Mouse (Mus musculus) embryonic facial prominence, embryonic 13.5 days (tissue): ENCODE results near the gene Smarcd2. TPM values are rescaled to one million over a fixed set of nuclear protein-coding genes. Genes with fewer than 3 reads are reported as not detected.
A peak's percentile ranks its signal among the peaks of the same experiment; 100 is the strongest.

Source experiments
- ATAC-seq: fragments of 200-750 bp; cut with Nextera tagmentation; 2 replicates; pipeline ENCODE4 v1.8.0; 2017; ENCODE audit warnings: low read depth; ENCODE audit not compliant: insufficient number of reproducible peaks, insufficient read depth, low FRiP score, low TSS enrichment
- H3K27ac ChIP-seq: fragments of 300-500 bp; sonication (generic); 2 replicates; pipeline ENCODE4 v1.5.1; 2015; ENCODE audit warnings: moderate library complexity, mild to moderate bottlenecking, inconsistent platforms
- H3K27me3 ChIP-seq: fragments of 300-500 bp; sonication (generic); 2 replicates; pipeline ENCODE4 v1.6.1; 2015; ENCODE audit warnings: mild to moderate bottlenecking, inconsistent platforms
- H3K36me3 ChIP-seq: fragments of 300-500 bp; sonication (generic); 2 replicates; pipeline ENCODE4 v1.6.1; 2015; ENCODE audit warnings: mild to moderate bottlenecking, inconsistent platforms
- H3K4me1 ChIP-seq: fragments of 300-500 bp; sonication (generic); 2 replicates; pipeline ENCODE4 v1.6.1; 2015; ENCODE audit warnings: inconsistent platforms
- H3K4me2 ChIP-seq: fragments of 300-500 bp; sonication (generic); 2 replicates; pipeline ENCODE4 v1.6.1; 2015; ENCODE audit warnings: moderate library complexity, mild to moderate bottlenecking, inconsistent platforms
- H3K4me3 ChIP-seq: fragments of 300-500 bp; sonication (generic); 2 replicates; pipeline ENCODE4 v1.5.1; 2015; ENCODE audit warnings: mild to moderate bottlenecking, inconsistent platforms
- H3K9ac ChIP-seq: fragments of 300-500 bp; sonication (generic); 2 replicates; pipeline ENCODE4 v1.6.1; 2015; ENCODE audit warnings: mild to moderate bottlenecking, inconsistent platforms
- H3K9me3 ChIP-seq: fragments of 300-500 bp; sonication (generic); 2 replicates; pipeline ENCODE4 v1.6.1; 2016; ENCODE audit warnings: inconsistent platforms
- WGBS: fragments of 180-500 bp; shearing (Covaris S2); methylation state at CpG from one replicate; pipeline ENCODE4 v1.1.7; 2015; ENCODE audit warnings: mixed read lengths; 5-methylcytosine and 5-hydroxymethylcytosine counted together
- polyA plus RNA-seq: library from polyadenylated mRNA; unstranded; fragments of >200 nt; fragmentation: Nextera tagmentation; extraction: Ambion mirVana; gene quantifications from 2 replicates; pipeline ENCODE4 v1.2.1, GENCODE M21; 2015

Smarcd2 gene
- polyA plus RNA-seq, 1 experiment from 2014 or later, result 75.7 TPM

- Histone ChIP-seq H3K27me3 (no peaks in the 10 kb centered on the region), H3K9ac (no peak overlapping the region), H3K27ac (peak overlapping the region; percentile 87), H3K4me1 (peaks cover 40% of the 10 kb centered on the region), H3K9me3 (no peaks in the 10 kb centered on the region), H3K4me2 (peak overlapping the region; percentile 20; the same call in 1 of the 2 replicates), H3K4me3 (no peak overlapping the region), H3K36me3 (no peaks in the 10 kb centered on the region)
- 54% methylated on average over 7 of the region's 7 CpGs for WGBS
- no peak for ATAC-seq
Measured at GRCm38 (mm10) chr11:106274971-106275411, 2.2 kb upstream of the Smarcd2 start.

- Histone ChIP-seq H3K4me2 (no peak overlapping the region), H3K4me1 (peaks cover 44% of the 10 kb centered on the region), H3K9me3 (no peaks in the 10 kb centered on the region), H3K27me3 (no peaks in the 10 kb centered on the region), H3K27ac (peak overlapping the region; percentile 87), H3K36me3 (no peaks in the 10 kb centered on the region), H3K9ac (no peak overlapping the region), H3K4me3 (no peak overlapping the region)
- ATAC-seq, result no peak
- WGBS, result 70% methylated on average over 1 of the region's 1 CpGs
Measured at GRCm38 (mm10) chr11:106274374-106274773, 1.6 kb upstream of the Smarcd2 start.

- no peak overlapping the region for H3K9ac ChIP-seq
- H3K4me2 ChIP-seq, result peak overlapping the region; percentile 91
- peak overlapping the region; percentile 87; the same call in 1 of the 2 replicates for H3K27ac ChIP-seq
- H3K4me1 ChIP-seq, result peaks cover 49% of the 10 kb centered on the region
- ATAC-seq, result no peak
- no peaks in the 10 kb centered on the region for H3K36me3 ChIP-seq
- H3K4me3 ChIP-seq, result no peak overlapping the region
- no peaks in the 10 kb centered on the region for H3K27me3 ChIP-seq
- WGBS, result 91% methylated on average over 6 of the region's 6 CpGs
- no peaks in the 10 kb centered on the region for H3K9me3 ChIP-seq
Measured at GRCm38 (mm10) chr11:106273811-106274210, 1.0 kb upstream of the Smarcd2 start.

- H3K9me3 ChIP-seq, result no peaks in the 10 kb centered on the region
- WGBS, result 12% methylated on average over 16 of the region's 16 CpGs
- H3K4me3 ChIP-seq, result peak overlapping the region; percentile 99
- H3K27me3 ChIP-seq, result no peaks in the 10 kb centered on the region
- ATAC-seq, result no peak
- no peaks in the 10 kb centered on the region for H3K36me3 ChIP-seq
- peaks cover 54% of the 10 kb centered on the region for H3K4me1 ChIP-seq
- peak overlapping the region; percentile 87 for H3K27ac ChIP-seq
- H3K9ac ChIP-seq, result peak overlapping the region; percentile 99
- H3K4me2 ChIP-seq, result peak overlapping the region; percentile 91
Measured at GRCm38 (mm10) chr11:106273311-106273684, 526 bp upstream of the Smarcd2 start.

- H3K36me3 ChIP-seq, result peaks cover 9% of the 10 kb centered on the region
- H3K4me3 ChIP-seq, result peak overlapping the region; percentile 99
- H3K9ac ChIP-seq, result peak overlapping the region; percentile 99
- H3K4me1 ChIP-seq, result peaks cover 66% of the 10 kb centered on the region
- under 1% methylated on average over 41 of the region's 41 CpGs for WGBS
- H3K27me3 ChIP-seq, result no peaks in the 10 kb centered on the region
- H3K9me3 ChIP-seq, result no peaks in the 10 kb centered on the region
- H3K27ac ChIP-seq, result peak overlapping the region; percentile 97
- ATAC-seq, result peak; percentile 16; the same call in 1 of the 2 replicates
- peak overlapping the region; percentile 91 for H3K4me2 ChIP-seq
Measured at GRCm38 (mm10) chr11:106271794-106272643, 753 bp downstream of the Smarcd2 start.

GRCm38 (mm10) chr11:106271131-106271793 lies 1.5 kb downstream of the Smarcd2 start:
- ATAC-seq, result no peak
- H3K27me3 ChIP-seq, result no peaks in the 10 kb centered on the region
- H3K9me3 ChIP-seq, result no peaks in the 10 kb centered on the region
- H3K4me1 ChIP-seq, result peaks cover 61% of the 10 kb centered on the region
- H3K4me3 ChIP-seq, result peak overlapping the region; percentile 99
- peak overlapping the region; percentile 97 for H3K27ac ChIP-seq
- peak overlapping the region; percentile 91 for H3K4me2 ChIP-seq
- WGBS, result 27% methylated on average over 5 of the region's 5 CpGs
- H3K36me3 ChIP-seq, result peaks cover 16% of the 10 kb centered on the region
- peak overlapping the region; percentile 99 for H3K9ac ChIP-seq

- H3K4me1 ChIP-seq, result peaks cover 47% of the 10 kb centered on the region
- no peaks in the 10 kb centered on the region for H3K27me3 ChIP-seq
- peak overlapping the region; percentile 78 for H3K27ac ChIP-seq
- H3K9me3 ChIP-seq, result no peaks in the 10 kb centered on the region
- peak overlapping the region; percentile 57 for H3K9ac ChIP-seq
- peak overlapping the region; percentile 44 for H3K4me2 ChIP-seq
- 0 out of 2 replicates have a peak, but pooled peaks have one; percentile 9 for ATAC-seq
- 42% methylated on average over 3 of the region's 3 CpGs for WGBS
- peak overlapping the region; percentile 9; the same call in 1 of the 2 replicates for H3K4me3 ChIP-seq
- H3K36me3 ChIP-seq, result peaks cover 39% of the 10 kb centered on the region
Measured at GRCm38 (mm10) chr11:106269060-106269431, 3.7 kb downstream of the Smarcd2 start.

- H3K4me2 ChIP-seq, result peak overlapping the region; percentile 44
- peaks cover 44% of the 10 kb centered on the region for H3K4me1 ChIP-seq
- H3K9ac ChIP-seq, result peak overlapping the region; percentile 57
- H3K27ac ChIP-seq, result peak overlapping the region; percentile 78
- peaks cover 44% of the 10 kb centered on the region for H3K36me3 ChIP-seq
- 33% methylated on average over 8 of the region's 8 CpGs for WGBS
- H3K4me3 ChIP-seq, result peak overlapping the region; percentile 9; the same call in 1 of the 2 replicates
- no peaks in the 10 kb centered on the region for H3K27me3 ChIP-seq
- H3K9me3 ChIP-seq, result no peaks in the 10 kb centered on the region
- ATAC-seq, result no peak
Measured at GRCm38 (mm10) chr11:106268326-106269059, 4.3 kb downstream of the Smarcd2 start.

GRCm38 (mm10) chr11:106267871-106268270 lies 4.9 kb downstream of the Smarcd2 start:
- WGBS, result 71% methylated on average over 5 of the region's 5 CpGs
- Histone ChIP-seq H3K36me3 (peaks cover 50% of the 10 kb centered on the region), H3K4me1 (peaks cover 44% of the 10 kb centered on the region), H3K9ac (0 out of 2 replicates have a peak overlapping the region, but pooled peaks have one; percentile 44), H3K9me3 (no peaks in the 10 kb centered on the region), H3K4me3 (no peak overlapping the region), H3K4me2 (peak overlapping the region; percentile 44), H3K27me3 (no peaks in the 10 kb centered on the region), H3K27ac (peak overlapping the region; percentile 78)
- no peak for ATAC-seq

- peak overlapping the region; percentile 44; the same call in 1 of the 2 replicates for H3K4me2 ChIP-seq
- WGBS, result 78% methylated on average over 15 of the region's 15 CpGs
Measured at GRCm38 (mm10) chr11:106267311-106267852, 5.4 kb downstream of the Smarcd2 start.

More at GRCm38 (mm10) chr11:106267311-106267852, 5.4 kb downstream of the Smarcd2 start:
- H3K36me3 ChIP-seq, result peaks cover 55% of the 10 kb centered on the region
- H3K9me3 ChIP-seq, result no peaks in the 10 kb centered on the region
- peak overlapping the region; percentile 78 for H3K27ac ChIP-seq
- H3K27me3 ChIP-seq, result no peaks in the 10 kb centered on the region
- H3K4me3 ChIP-seq, result peak overlapping the region; percentile 20; the same call in 1 of the 2 replicates
- H3K4me1 ChIP-seq, result peaks cover 44% of the 10 kb centered on the region
- H3K9ac ChIP-seq, result peak overlapping the region; percentile 44; the same call in 1 of the 2 replicates
- 0 out of 2 replicates have a peak, but pooled peaks have one; percentile 34 for ATAC-seq
